Mouse (Mus musculus) cerebral cortex, adult 2 months (tissue): ENCODE measurements around the gene Gad1.

Source experiments
- WGBS: fragments of 180-500 bp; shearing (Covaris S2); methylation state at CpG from one replicate; pipeline ENCODE4 v1.1.7; 2018; 5-methylcytosine and 5-hydroxymethylcytosine counted together

Gad1 gene

GRCm38 (mm10) chr2:70564646-70565315, 11.9 kb downstream of the Gad1 start:
- WGBS = 14% methylated on average over 15 of the region's 15 CpGs

- WGBS = 15% methylated on average over 30 of the region's 30 CpGs
Measured at GRCm38 (mm10) chr2:70565651-70566602, 13.1 kb downstream of the Gad1 start.

GRCm38 (mm10) chr2:70566603-70566981, 13.7 kb downstream of the Gad1 start:
- 14% methylated on average over 18 of the region's 18 CpGs for WGBS

GRCm38 (mm10) chr2:70567071-70567681, 14.3 kb downstream of the Gad1 start:
- WGBS = 15% methylated on average over 23 of the region's 23 CpGs

- 7% methylated on average over 12 of the region's 12 CpGs for WGBS
Measured at GRCm38 (mm10) chr2:70567682-70568077, 14.8 kb downstream of the Gad1 start.

- 6% methylated on average over 34 of the region's 34 CpGs for WGBS
Measured at GRCm38 (mm10) chr2:70568198-70568941, 15.5 kb downstream of the Gad1 start.

GRCm38 (mm10) chr2:70571698-70572097, 18.8 kb downstream of the Gad1 start:
- WGBS = 60% methylated on average over 4 of the region's 4 CpGs

GRCm38 (mm10) chr2:70572251-70572650, 19.4 kb downstream of the Gad1 start:
- WGBS = 57% methylated on average over 9 of the region's 9 CpGs

GRCm38 (mm10) chr2:70573544-70574210, 20.8 kb downstream of the Gad1 start:
- 73% methylated on average over 8 of the region's 8 CpGs for WGBS

GRCm38 (mm10) chr2:70588200-70588599, 35.3 kb downstream of the Gad1 start:
- 69% methylated on average over 6 of the region's 6 CpGs for WGBS

- 34% methylated on average over 6 of the region's 6 CpGs for WGBS
Measured at GRCm38 (mm10) chr2:70592432-70592831, 39.6 kb downstream of the Gad1 start.

- WGBS = 45% methylated on average over 5 of the region's 5 CpGs
Measured at GRCm38 (mm10) chr2:70593670-70594069, 40.8 kb downstream of the Gad1 start.

GRCm38 (mm10) chr2:70595896-70596295, 43.0 kb downstream of the Gad1 start:
- 73% methylated on average over 2 of the region's 2 CpGs for WGBS

- 56% methylated on average over 3 of the region's 3 CpGs for WGBS
Measured at GRCm38 (mm10) chr2:70609769-70610168, 56.9 kb downstream of the Gad1 start.

GRCm38 (mm10) chr2:70614745-70615351, 62.0 kb downstream of the Gad1 start:
- 83% methylated on average over 7 of the region's 7 CpGs for WGBS

GRCm38 (mm10) chr2:70616076-70616475, 63.2 kb downstream of the Gad1 start:
- 87% methylated on average over 2 of the region's 2 CpGs for WGBS

- WGBS = 61% methylated on average over 3 of the region's 3 CpGs
Measured at GRCm38 (mm10) chr2:70616617-70617016, 63.7 kb downstream of the Gad1 start.

- 88% methylated on average over 6 of the region's 6 CpGs for WGBS
Measured at GRCm38 (mm10) chr2:70619232-70619835, 66.5 kb downstream of the Gad1 start.

- 15% methylated on average over 6 of the region's 6 CpGs for WGBS
Measured at GRCm38 (mm10) chr2:70620225-70620624, 67.4 kb downstream of the Gad1 start.

GRCm38 (mm10) chr2:70622244-70622643, 69.4 kb downstream of the Gad1 start:
- WGBS = 52% methylated on average over 4 of the region's 4 CpGs
